Mouse (Mus musculus): ENCODE results near the gene Tusc2.

DNA sequence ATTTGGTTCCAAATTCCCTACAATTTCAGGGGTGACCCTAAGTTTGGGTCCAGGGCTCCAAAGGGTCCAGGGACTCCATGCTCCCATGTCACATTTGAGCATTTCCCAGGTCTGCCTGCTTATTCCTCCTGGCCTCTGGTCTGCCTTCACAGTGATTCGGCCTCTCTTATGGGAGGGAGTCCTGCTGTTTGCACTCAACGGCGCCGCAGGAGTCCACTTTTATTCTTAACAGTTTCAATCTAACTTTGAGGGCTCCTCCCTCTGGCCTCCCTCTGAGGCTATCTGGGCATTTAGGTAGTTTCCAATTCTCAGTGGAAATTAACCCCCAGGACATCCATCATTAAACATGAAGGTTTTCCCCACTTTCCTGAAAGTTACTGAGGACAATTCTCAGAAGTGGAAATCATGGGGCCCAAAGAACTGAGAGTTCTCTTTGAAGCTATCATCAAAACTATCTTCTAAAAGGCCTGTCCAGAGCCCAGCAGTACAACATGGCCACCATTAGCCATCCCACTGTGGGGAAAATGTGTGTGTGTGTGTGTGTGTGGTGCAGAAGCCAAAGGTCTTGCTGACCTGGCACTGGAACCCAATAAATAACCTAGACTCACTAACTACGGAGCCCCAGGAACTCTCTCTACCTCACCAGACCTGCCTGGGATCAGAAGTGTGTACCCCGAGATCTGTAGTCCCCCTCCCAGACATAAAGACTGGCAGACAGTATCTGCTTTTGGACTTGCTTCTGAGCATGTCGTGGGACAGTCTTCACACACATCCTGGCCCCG, 31.4 kb downstream of the Tusc2 start:
- no peak for TF ChIP-seq CTCF (conservative IDR thresholded peaks at IDR 0.05; ENCODE audit: insufficient read depth, insufficient read length, low read depth, low read length)
- TF ChIP-seq POLR2A (IDR thresholded peaks at IDR 0.05; ENCODE audit: low read depth, low read length) = no peak

All from kidney, adult 2 months (tissue).